Mouse (Mus musculus) kidney, adult 9 months (tissue): ENCODE measurements at regions not wholly inside any gene's neighbourhood (a gene's known extent, or its start where the extent isn't known, plus 50 kb on each side); places are given as distances from the start of the nearest gene placed in this dataset.
"Not testable (repeated sequence)": the region's sequence is repeated elsewhere in the genome, so short reads cannot be mapped to it uniquely, and the experiment has no call there.

Experiments used
- DNase-seq: peaks from one replicate; pipeline ENCODE4 v3.0.0; 2022

GRCm38 (mm10) chr5:4248422-4248821, 56.3 kb downstream of the Mterf1b start:
- no peak for DNase-seq

DNA sequence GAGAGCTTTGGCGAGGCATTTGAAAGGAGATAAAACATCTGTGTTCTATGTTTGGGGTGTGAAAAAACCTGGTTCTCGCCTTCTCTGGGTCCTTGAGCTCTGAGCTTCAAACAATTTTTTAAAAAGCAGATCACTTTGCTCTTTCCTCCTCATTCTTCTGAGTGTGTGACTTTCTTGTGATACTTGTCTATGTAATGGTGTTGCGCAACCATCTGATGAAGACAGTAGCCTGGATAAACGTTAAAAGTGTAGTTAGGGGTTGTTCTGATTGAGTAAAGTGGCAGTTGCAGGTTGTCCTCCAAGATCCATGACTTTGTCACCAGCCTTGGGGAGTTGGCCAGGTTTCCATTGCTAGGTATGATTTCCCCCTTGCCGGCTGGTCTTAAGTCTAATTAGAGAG, 62.1 kb downstream of the Mterf1b start:
- not testable (repeated sequence) for DNase-seq

GRCm38 (mm10) chr5:4257048-4257750, 65.0 kb downstream of the Mterf1b start:
- no peak for DNase-seq

- DNase-seq = no peak
Measured at GRCm38 (mm10) chr5:4259260-4259659, 67.1 kb downstream of the Mterf1b start.

DNA sequence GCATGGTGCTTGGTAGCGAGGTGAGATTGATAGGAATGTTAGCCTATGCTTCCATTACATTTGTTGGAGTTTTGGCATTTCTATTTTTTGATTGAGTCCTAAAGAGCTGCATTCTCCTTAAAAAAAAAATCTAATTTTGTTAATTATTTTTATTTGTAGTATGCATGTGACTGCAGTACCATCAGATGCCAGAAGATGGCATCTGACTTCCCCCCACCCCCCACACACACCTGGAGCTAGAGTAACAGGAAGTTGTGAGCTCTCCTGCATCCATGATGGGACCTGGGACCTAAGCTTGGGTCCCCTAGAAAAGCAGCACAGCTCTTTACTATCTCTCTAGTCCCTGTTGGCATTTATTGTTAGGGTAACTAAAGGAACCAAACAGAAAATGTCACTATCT, 70.5 kb downstream of the Mterf1b start:
- no peak for DNase-seq

GRCm38 (mm10) chr5:4263560-4264160, 71.5 kb downstream of the Mterf1b start:
- DNase-seq = peak; percentile 27

GRCm38 (mm10) chr5:4267717-4268116, 75.5 kb downstream of the Mterf1b start:
- no peak for DNase-seq

- DNase-seq = peak; percentile 30
Measured at GRCm38 (mm10) chr5:4273001-4273400, 80.8 kb downstream of the Mterf1b start.

- DNase-seq = no peak
Measured at GRCm38 (mm10) chr5:4303616-4304015, 111.4 kb downstream of the Mterf1b start.

- DNase-seq = no peak
Measured at GRCm38 (mm10) chr5:4304201-4304600, 112.0 kb downstream of the Mterf1b start.

DNA sequence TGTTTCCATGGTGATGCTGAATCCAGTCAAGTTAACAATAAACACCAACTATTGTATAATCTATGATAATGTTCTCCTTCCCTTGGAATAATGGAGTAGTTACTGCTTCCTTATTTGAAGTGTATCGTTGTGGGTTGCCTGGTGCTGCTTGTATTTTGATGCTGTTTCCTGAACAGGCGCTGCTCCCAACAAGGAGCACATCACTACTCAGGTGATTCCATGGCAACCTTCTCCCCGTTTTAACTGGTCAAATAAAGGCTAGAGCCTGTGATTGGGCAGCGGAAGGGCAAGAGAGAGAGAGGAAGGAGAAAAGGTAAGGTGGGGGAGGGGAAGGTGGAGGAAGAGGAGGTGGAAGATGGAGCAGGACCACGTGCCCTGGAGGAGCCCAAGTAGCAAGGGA, 116.3 kb downstream of the Mterf1b start:
- DNase-seq = no peak

- DNase-seq = no peak
Measured at GRCm38 (mm10) chr5:4311169-4311568, 119.0 kb downstream of the Mterf1b start.

- DNase-seq = no peak
Measured at GRCm38 (mm10) chr5:4311599-4311998, 119.4 kb downstream of the Mterf1b start.

GRCm38 (mm10) chr5:4312675-4313074, 120.5 kb downstream of the Mterf1b start:
- DNase-seq = no peak

DNA sequence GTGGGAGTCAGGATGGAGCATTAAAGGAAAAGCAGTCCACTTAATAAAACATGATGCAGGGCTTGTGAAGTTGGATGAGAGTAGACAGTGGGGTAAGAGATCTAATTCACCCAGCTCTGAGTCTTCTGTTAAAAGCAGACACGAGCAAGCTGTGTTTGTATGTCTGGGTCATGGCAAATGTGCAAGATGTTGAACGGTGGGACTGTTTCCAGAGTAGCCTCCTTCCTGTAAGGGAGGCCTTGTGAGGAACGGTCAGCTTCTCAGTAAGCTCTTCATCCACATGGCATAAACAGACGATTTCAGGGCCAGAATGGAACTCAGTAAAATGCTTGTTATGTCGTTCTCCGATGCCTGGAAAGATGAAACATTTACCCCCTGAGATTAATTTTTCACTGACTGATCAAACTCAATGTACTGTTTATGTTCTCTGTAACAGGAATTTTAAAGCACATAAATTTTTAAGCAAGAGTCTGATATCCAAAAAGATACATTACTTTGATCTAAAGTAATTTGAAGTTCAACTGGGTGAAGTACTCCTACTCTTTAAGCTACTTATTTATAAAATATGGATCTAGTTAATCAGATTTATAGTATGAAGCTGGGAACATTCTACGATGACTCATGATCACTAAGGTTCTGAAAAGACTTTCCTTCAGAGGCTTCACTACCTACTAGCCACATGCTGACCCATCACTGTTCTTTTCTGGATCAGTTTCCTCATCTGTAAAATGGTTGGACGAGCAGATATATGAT, 130.6 kb downstream of the Mterf1b start:
- DNase-seq = no peak

- no peak for DNase-seq
Measured at GRCm38 (mm10) chr5:4323387-4323704, 131.2 kb downstream of the Mterf1b start.

- DNase-seq = no peak
Measured at GRCm38 (mm10) chr5:4325813-4326212, 133.6 kb downstream of the Mterf1b start.

DNA sequence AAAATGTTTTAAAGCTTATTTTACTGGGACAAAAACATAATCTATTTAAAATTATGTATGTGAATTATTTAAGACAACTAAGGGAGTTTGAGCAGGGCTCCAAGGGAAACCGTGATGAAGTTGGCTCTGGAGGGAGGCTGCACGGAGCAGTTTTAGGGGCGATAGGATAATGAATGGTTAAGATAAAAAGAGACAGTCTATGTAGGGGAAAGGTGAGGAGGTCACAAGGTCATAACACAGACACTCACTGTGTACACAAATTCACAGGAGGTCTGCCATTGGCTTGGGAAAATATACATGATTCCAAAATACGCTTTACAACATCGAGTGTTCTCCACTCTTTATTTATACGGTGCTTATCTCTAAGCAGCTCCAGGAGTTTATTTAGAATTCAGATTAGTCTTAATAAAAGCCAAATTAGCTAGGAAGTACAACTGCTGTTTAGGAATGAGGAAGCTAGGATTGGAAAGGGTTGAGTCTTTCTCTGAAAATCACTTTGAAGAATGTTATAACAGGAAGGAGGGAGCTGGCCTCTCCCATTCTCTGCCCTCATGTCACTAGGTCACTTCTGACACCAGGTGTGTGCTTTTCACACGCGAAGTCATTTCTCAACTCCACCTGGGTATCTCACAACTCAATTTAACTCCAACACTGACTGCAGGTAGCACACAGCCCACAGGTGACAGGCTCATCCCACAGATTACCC, 134.3 kb downstream of the Mterf1b start:
- no peak for DNase-seq

DNA sequence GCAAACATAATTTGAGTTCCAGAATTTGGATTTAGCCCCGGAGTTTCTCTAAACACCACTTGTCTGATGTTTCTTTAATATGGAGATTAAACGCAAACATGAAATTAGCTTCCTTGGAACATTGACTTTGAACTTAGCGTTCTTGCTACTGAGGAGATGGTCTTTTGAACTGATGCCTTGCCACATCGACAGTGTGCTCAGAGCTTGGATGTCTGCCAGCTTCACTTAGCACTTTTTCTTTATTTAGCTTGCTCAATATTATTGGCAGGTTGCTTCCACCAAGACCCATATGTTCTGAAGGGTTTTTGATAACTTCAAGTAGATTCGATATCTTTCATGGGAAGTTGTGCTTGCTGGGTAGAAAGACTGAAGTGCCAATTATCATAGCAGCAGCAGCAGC, 143.5 kb downstream of the Mterf1b start:
- DNase-seq = no peak

DNA sequence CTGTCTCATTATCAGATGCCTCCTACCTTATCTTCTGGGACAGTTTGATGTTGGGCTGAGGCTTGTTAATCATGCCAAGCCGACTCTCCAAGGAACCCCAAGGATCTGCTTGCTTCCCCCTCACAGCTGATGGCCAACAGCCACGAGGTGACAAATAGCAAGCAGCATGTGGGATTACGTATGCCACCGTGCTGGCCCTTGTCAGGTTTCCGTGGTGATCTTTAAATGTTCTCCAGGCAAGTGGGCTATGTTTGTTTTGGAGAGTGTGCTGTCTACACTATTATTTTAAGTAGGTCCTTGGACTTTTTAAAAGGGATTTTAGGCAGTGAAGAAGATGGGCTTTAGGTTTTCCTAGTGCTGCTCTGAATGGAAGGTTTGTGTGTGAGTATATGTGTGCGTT, 149.8 kb downstream of the Mterf1b start:
- DNase-seq = no peak

DNA sequence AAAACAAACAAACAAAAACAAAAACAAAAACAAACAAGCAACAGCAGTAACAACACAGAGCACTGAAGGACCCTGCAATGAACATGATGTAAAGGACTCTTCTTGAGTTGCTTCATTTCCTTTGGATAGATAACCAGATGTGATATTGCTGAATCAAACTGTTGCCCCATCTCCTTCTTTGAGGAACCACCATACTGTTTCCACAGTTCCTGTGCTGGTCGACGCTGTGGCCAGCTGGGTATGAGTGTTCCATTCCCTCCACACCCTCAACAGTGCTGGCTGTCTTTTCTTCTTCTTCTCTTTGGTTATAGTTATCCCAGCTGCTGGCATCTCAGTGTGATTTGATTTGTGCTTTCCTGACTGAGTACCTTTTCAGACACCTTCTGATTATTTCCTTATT, 152.3 kb downstream of the Mterf1b start:
- DNase-seq = no peak

DNA sequence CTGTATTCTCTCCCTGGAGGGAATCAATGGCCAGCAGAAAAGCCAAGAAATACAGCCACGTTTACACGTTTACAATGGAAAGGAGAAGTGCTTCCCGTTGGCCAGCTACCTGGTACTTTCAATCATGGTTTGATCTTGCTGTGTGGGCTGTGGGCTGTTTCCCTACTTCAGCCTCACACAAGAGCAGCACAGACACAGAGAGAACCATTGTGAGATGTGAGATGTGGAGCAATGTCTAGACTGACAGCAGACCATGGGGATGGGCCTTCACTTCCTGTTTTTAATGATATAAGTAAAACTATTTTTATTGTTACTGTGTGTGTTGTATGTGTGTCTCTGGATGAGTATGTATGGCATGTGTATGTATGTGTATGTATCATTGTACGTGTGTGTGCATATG, 156.2 kb downstream of the Mterf1b start:
- DNase-seq = no peak

- no peak for DNase-seq
Measured at GRCm38 (mm10) chr5:4349943-4350342, 157.8 kb downstream of the Mterf1b start.
